Mouse (Mus musculus): ENCODE data around the gene Runx2. TPM values are rescaled to one million over a fixed set of nuclear protein-coding genes. Genes with fewer than 3 reads are reported as not detected.

The Runx2 gene
- polyA plus RNA-seq, 1 experiment from 2014 or later, result 1.0 TPM

DNA sequence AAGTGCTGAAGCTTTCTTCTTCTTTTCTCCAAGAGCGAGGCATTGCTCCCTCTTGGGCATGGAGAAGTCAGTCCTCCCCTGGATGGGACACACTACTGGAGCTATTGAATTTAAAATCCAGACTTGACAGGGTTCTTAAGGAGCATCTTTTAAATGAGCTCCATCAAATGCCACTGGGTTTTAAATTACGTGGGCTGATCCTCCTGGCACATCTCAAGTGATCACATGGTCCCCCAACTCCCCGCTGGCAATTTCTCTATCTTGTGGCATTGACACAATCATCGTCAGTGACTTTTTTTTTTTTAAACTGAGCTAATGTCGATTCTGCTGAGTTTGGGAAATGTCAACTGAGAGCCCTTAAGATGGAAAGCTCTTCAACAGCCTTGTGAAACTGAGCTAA is 180.1 kb downstream of the Runx2 start:
- no peak overlapping the region for H3K9ac ChIP-seq (ENCODE audit: low read depth, low read length)
- no peak overlapping the region for H3K4me3 ChIP-seq (ENCODE audit: low read depth, low read length)
- H3K9me3 ChIP-seq (ENCODE audit: control insufficient read depth), result no peaks in the 10 kb centered on the region
- no peaks in the 10 kb centered on the region for H3K27me3 ChIP-seq (replicated peaks; ENCODE audit: control insufficient read depth, insufficient read depth, low read length)
- H3K4me2 ChIP-seq (replicated peaks; ENCODE audit: low read depth), result no peak overlapping the region
- H3K4me1 ChIP-seq (replicated peaks; ENCODE audit: control insufficient read depth, insufficient read depth, low read length), result no peaks in the 10 kb centered on the region
- no peaks in the 10 kb centered on the region for H3K36me3 ChIP-seq (ENCODE audit: control insufficient read depth, insufficient read depth)
- H3K27ac ChIP-seq (ENCODE audit: low read depth, low read length), result no peak overlapping the region
- 85% methylated on average over 5 of the region's 5 CpGs for WGBS
- no peak for ATAC-seq
- TF ChIP-seq CTCF (IDR thresholded peaks at IDR 0.05; ENCODE audit: low read depth), result no peak

DNA sequence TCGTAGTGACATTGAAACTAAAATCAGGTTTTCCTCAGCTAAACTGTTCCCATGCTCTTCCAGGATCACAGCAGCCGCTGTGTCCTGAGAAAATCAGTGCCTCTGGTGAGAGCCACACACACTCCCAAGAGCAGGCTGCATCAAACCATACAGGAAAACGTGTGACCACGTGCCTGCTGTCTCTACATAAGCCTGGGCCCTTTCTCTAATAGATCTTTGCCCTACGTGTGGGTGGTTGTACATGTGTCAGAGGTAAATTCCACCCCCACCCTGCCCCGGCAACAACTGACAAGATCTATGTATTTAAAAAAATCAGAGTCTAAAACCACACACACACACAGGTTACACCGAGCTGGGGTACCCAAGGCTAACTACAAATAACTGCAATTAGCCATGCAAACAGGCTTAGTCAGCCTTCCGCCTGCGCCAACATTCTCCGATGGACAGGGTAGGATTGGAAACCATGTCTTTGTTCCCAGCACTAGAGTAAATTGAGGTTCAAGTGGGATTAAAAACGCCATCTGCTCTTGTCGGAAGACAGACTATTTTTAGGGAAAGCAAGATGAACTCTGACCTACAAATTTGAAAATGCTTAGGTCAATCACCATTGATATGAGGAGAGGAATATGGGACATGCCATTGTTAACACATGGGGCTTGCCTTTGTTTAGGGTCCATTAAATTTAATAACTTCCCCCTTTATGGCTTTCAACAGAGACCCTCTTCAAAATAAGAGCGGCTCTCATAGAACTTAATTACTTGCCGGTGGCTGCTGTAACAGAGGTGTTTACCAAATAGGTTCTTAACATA is 180.8 kb downstream of the Runx2 start:
- 79% methylated on average over 14 of the region's 14 CpGs for WGBS

GRCm38 (mm10) chr17:44632941-44633340 is 181.7 kb downstream of the Runx2 start:
- WGBS, result 98% methylated on average over 2 of the region's 2 CpGs
- no peak overlapping the region for H3K27ac ChIP-seq (ENCODE audit: low read depth, low read length)
- H3K4me2 ChIP-seq (replicated peaks; ENCODE audit: low read depth), result no peak overlapping the region
- H3K27me3 ChIP-seq (replicated peaks; ENCODE audit: control insufficient read depth, insufficient read depth, low read length), result no peaks in the 10 kb centered on the region
- no peak overlapping the region for H3K4me3 ChIP-seq (ENCODE audit: low read depth, low read length)
- H3K9ac ChIP-seq (ENCODE audit: low read depth, low read length), result no peak overlapping the region
- no peaks in the 10 kb centered on the region for H3K9me3 ChIP-seq (ENCODE audit: control insufficient read depth)
- no peak for ATAC-seq
- H3K36me3 ChIP-seq (ENCODE audit: control insufficient read depth, insufficient read depth), result no peaks in the 10 kb centered on the region
- no peak for TF ChIP-seq CTCF (IDR thresholded peaks at IDR 0.05; ENCODE audit: low read depth)
- H3K4me1 ChIP-seq (replicated peaks; ENCODE audit: control insufficient read depth, insufficient read depth, low read length), result no peaks in the 10 kb centered on the region

More for the DNA sequence above, 180.8 kb downstream of the Runx2 start:
- H3K4me3 ChIP-seq (ENCODE audit: low read depth, low read length), result no peak overlapping the region
- no peaks in the 10 kb centered on the region for H3K36me3 ChIP-seq (ENCODE audit: control insufficient read depth, insufficient read depth)
- no peaks in the 10 kb centered on the region for H3K4me1 ChIP-seq (replicated peaks; ENCODE audit: control insufficient read depth, insufficient read depth, low read length)
- H3K27me3 ChIP-seq (replicated peaks; ENCODE audit: control insufficient read depth, insufficient read depth, low read length), result no peaks in the 10 kb centered on the region
- H3K9ac ChIP-seq (ENCODE audit: low read depth, low read length), result no peak overlapping the region
- ATAC-seq, result no peak
- no peak for TF ChIP-seq CTCF (IDR thresholded peaks at IDR 0.05; ENCODE audit: low read depth)
- H3K9me3 ChIP-seq (ENCODE audit: control insufficient read depth), result no peaks in the 10 kb centered on the region
- no peak overlapping the region for H3K4me2 ChIP-seq (replicated peaks; ENCODE audit: low read depth)
- no peak overlapping the region for H3K27ac ChIP-seq (ENCODE audit: low read depth, low read length)

GRCm38 (mm10) chr17:44632292-44632691 is 182.3 kb downstream of the Runx2 start:
- 69% methylated on average over 4 of the region's 4 CpGs for WGBS

DNA sequence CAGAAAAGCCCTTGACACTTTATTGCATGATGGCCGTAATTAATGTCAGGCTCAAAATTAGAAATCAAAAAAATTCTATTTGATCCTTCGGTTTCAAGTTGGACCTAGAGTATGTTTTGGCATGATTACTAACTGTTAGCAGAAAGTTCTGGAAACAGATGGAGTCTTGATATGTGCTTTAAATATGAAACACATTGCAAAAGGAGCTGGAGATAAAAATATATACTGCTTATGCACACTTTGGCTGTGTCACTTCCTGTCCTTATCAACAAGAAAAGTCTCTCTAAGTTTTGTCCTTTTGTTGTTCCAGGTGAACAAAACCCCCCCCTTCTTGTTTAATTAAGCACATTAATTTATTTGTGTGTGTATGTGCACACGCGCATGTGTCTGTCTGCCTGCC is 183.0 kb downstream of the Runx2 start:
- no peaks in the 10 kb centered on the region for H3K4me1 ChIP-seq (replicated peaks; ENCODE audit: control insufficient read depth, insufficient read depth, low read length)
- WGBS, result 90% methylated on average over 4 of the region's 4 CpGs

More at GRCm38 (mm10) chr17:44632292-44632691, 182.3 kb downstream of the Runx2 start:
- TF ChIP-seq CTCF (IDR thresholded peaks at IDR 0.05; ENCODE audit: low read depth), result no peak
- ATAC-seq, result no peak
- no peaks in the 10 kb centered on the region for H3K27me3 ChIP-seq (replicated peaks; ENCODE audit: control insufficient read depth, insufficient read depth, low read length)
- H3K4me2 ChIP-seq (replicated peaks; ENCODE audit: low read depth), result no peak overlapping the region
- no peaks in the 10 kb centered on the region for H3K36me3 ChIP-seq (ENCODE audit: control insufficient read depth, insufficient read depth)
- no peaks in the 10 kb centered on the region for H3K9me3 ChIP-seq (ENCODE audit: control insufficient read depth)
- H3K9ac ChIP-seq (ENCODE audit: low read depth, low read length), result no peak overlapping the region
- no peaks in the 10 kb centered on the region for H3K4me1 ChIP-seq (replicated peaks; ENCODE audit: control insufficient read depth, insufficient read depth, low read length)
- no peak overlapping the region for H3K27ac ChIP-seq (ENCODE audit: low read depth, low read length)
- H3K4me3 ChIP-seq (ENCODE audit: low read depth, low read length), result no peak overlapping the region

GRCm38 (mm10) chr17:44627317-44627716 is 187.3 kb downstream of the Runx2 start:
- Histone ChIP-seq H3K36me3 (ENCODE audit: control insufficient read depth, insufficient read depth) (no peaks in the 10 kb centered on the region), H3K4me2 (replicated peaks; ENCODE audit: low read depth) (no peak overlapping the region), H3K27me3 (replicated peaks; ENCODE audit: control insufficient read depth, insufficient read depth, low read length) (no peaks in the 10 kb centered on the region), H3K9me3 (ENCODE audit: control insufficient read depth) (no peaks in the 10 kb centered on the region), H3K9ac (ENCODE audit: low read depth, low read length) (no peak overlapping the region), H3K4me1 (replicated peaks; ENCODE audit: control insufficient read depth, insufficient read depth, low read length) (no peaks in the 10 kb centered on the region), H3K4me3 (ENCODE audit: low read depth, low read length) (no peak overlapping the region), H3K27ac (ENCODE audit: low read depth, low read length) (no peak overlapping the region)
- 88% methylated on average over 6 of the region's 6 CpGs for WGBS
- ATAC-seq, result no peak
- no peak for TF ChIP-seq CTCF (IDR thresholded peaks at IDR 0.05; ENCODE audit: low read depth)

More for the DNA sequence above, 183.0 kb downstream of the Runx2 start:
- no peak overlapping the region for H3K4me2 ChIP-seq (replicated peaks; ENCODE audit: low read depth)
- H3K36me3 ChIP-seq (ENCODE audit: control insufficient read depth, insufficient read depth), result no peaks in the 10 kb centered on the region
- no peak for TF ChIP-seq CTCF (IDR thresholded peaks at IDR 0.05; ENCODE audit: low read depth)
- no peak overlapping the region for H3K27ac ChIP-seq (ENCODE audit: low read depth, low read length)
- H3K4me3 ChIP-seq (ENCODE audit: low read depth, low read length), result no peak overlapping the region
- no peaks in the 10 kb centered on the region for H3K27me3 ChIP-seq (replicated peaks; ENCODE audit: control insufficient read depth, insufficient read depth, low read length)
- ATAC-seq, result no peak
- no peaks in the 10 kb centered on the region for H3K9me3 ChIP-seq (ENCODE audit: control insufficient read depth)
- no peak overlapping the region for H3K9ac ChIP-seq (ENCODE audit: low read depth, low read length)
